Mouse (Mus musculus): ENCODE data around the gene Crmp1.

DNA sequence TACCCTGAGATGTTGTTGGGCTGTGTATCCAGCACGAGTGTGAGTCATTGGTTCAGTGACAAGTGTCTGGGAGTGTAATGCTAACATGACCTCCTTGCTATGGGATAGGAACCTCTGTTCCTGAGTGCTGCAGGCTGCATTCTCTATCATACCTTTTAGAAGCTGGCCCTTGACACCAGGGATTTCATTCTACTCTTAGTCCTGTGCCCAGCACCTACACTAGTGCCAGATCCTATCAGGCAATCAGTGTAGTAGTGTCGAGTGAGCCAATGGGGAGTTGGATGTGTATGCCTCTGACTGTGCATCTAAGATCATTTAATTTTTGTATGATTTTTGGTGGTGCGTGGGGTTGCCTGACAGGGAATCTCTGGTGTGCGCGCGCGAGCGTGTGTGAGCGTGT, 516 bp upstream of the Crmp1 start:
- TF ChIP-seq CTCF (IDR thresholded peaks at IDR 0.05; ENCODE audit: extremely low read depth, insufficient read length, insufficient replicate concordance, low read depth, low read length): no peak
- no peak for TF ChIP-seq POLR2A (IDR thresholded peaks at IDR 0.05; ENCODE audit: low read depth, low read length)
